Mouse (Mus musculus) Patski (cell line): ENCODE measurements at regions not wholly inside any gene's neighbourhood (a gene's known extent, or its start where the extent isn't known, plus 50 kb on each side); places are given as distances from the start of the nearest gene placed in this dataset.

Experiments used
- ATAC-seq: fragments of 100-300 bp; one replicate; pipeline ENCODE4 v1.8.0; 2021
- CTCF ChIA-PET: fragments of 350-600 bp; sonication (Branson Sonifier 250); formaldehyde crosslinking; loops from one replicate; lab custom pipeline; 2022; ENCODE audit warnings: inconsistent platforms; lab: Charles Lee
- POLR2A ChIA-PET: fragments of 350-600 bp; sonication (Branson Sonifier 250); formaldehyde crosslinking; loops from one replicate; lab custom pipeline; 2022; ENCODE audit warnings: antibody characterized with exemption, inconsistent platforms; lab: Charles Lee
- DNase-seq: peaks from one replicate; pipeline ENCODE4 v3.0.0-alpha.2; 2011; ENCODE audit warnings: low read depth, low spot score
- H3K27me3 ChIP-seq: fragments of 371-371 bp; one replicate; pipeline ENCODE4 v1.5.1; 2021
- CTCF ChIP-seq: fragments of 100-300 bp; IDR thresholded peaks from one replicate; pipeline ENCODE4 v1.5.1; 2021
- in situ Hi-C: fragments of 300-500 bp; cut with MboI; formaldehyde crosslinking; loops from 3 replicates; pipeline ENCODE4 v1.11.1; 2018; ENCODE audit warnings: low pct_unique_long_range_greater_than_20kb, mixed read lengths

- peaks cover 11% of the 10 kb centered on the region for H3K27me3 ChIP-seq
- ChIA-PET CTCF (no interaction called here), POLR2A (no interaction called here)
- TF ChIP-seq CTCF = no peak
- ATAC-seq (no peak), DNase-seq (no peak)
- in situ Hi-C loops = no loop called here
Observed at GRCm38 (mm10) chr12:16145621-16146020, 328.9 kb upstream of the Trib2 start.

GRCm38 (mm10) chr12:16141193-16141592 is 324.5 kb upstream of the Trib2 start:
- in situ Hi-C loops = no loop called here
- DNase-seq (no peak), ATAC-seq (no peak)
- POLR2A ChIA-PET = no interaction called here
- CTCF ChIA-PET = interaction anchor here (1.5 kb wide), 1 partner anchor 18 kb away, joined by 6 read pairs; no protein-coding TSS in a partner anchor
- peaks cover 11% of the 10 kb centered on the region for H3K27me3 ChIP-seq
- TF ChIP-seq CTCF = no peak

- ATAC-seq (no peak), DNase-seq (no peak)
- H3K27me3 ChIP-seq = peaks cover 11% of the 10 kb centered on the region
- ChIA-PET CTCF (interaction anchor here (1.5 to 2.3 kb wide), 2 partner anchors 10 to 17 kb away, joined by 5 to 6 read pairs; no protein-coding TSS in a partner anchor), POLR2A (no interaction called here)
- in situ Hi-C loops = no loop called here
- TF ChIP-seq CTCF = no peak
Observed at GRCm38 (mm10) chr12:16140511-16141110, 323.9 kb upstream of the Trib2 start.

- peaks cover 6% of the 10 kb centered on the region for H3K27me3 ChIP-seq
- no peak for DNase-seq
- POLR2A ChIA-PET = no interaction called here
- CTCF ChIA-PET = interaction anchor here (1.9 to 2.3 kb wide), 2 partner anchors 11 to 12 kb away, joined by 5 to 6 read pairs; no protein-coding TSS in a partner anchor
- no peak for TF ChIP-seq CTCF
- in situ Hi-C loops = no loop called here
- no peak for ATAC-seq
Observed at GRCm38 (mm10) chr12:16139152-16139551, 322.4 kb upstream of the Trib2 start.

GRCm38 (mm10) chr12:16137801-16138200 is 321.1 kb upstream of the Trib2 start:
- in situ Hi-C loops = no loop called here
- H3K27me3 ChIP-seq = no peaks in the 10 kb centered on the region
- ATAC-seq (no peak), DNase-seq (no peak)
- CTCF ChIA-PET = interaction anchor here (1.2 to 1.9 kb wide), 2 partner anchors 9 to 20 kb away, joined by 3 to 6 read pairs; no protein-coding TSS in a partner anchor
- TF ChIP-seq CTCF = no peak
- POLR2A ChIA-PET = no interaction called here

- ATAC-seq = no peak
- H3K27me3 ChIP-seq = no peaks in the 10 kb centered on the region
- no peak for TF ChIP-seq CTCF
- CTCF ChIA-PET = no interaction called here
- POLR2A ChIA-PET = no interaction called here
- no peak for DNase-seq
- in situ Hi-C loops = no loop called here
Observed at GRCm38 (mm10) chr12:16136214-16136671, 319.5 kb upstream of the Trib2 start.

GRCm38 (mm10) chr12:16135602-16136213 is 319.0 kb upstream of the Trib2 start:
- ATAC-seq = no peak
- ChIA-PET CTCF (no interaction called here), POLR2A (no interaction called here)
- no peaks in the 10 kb centered on the region for H3K27me3 ChIP-seq
- no peak for DNase-seq
- in situ Hi-C loops = no loop called here
- no peak for TF ChIP-seq CTCF

GRCm38 (mm10) chr12:16134446-16134845 is 317.7 kb upstream of the Trib2 start:
- no peaks in the 10 kb centered on the region for H3K27me3 ChIP-seq
- DNase-seq = no peak
- CTCF ChIA-PET = no interaction called here
- in situ Hi-C loops = no loop called here
- TF ChIP-seq CTCF = no peak
- POLR2A ChIA-PET = interaction anchor here (0.6 kb wide), 1 partner anchor 10 kb away, joined by 5 read pairs; no protein-coding TSS in a partner anchor
- ATAC-seq = no peak

GRCm38 (mm10) chr12:16133253-16133652 is 316.5 kb upstream of the Trib2 start:
- POLR2A ChIA-PET = no interaction called here
- no peak for DNase-seq
- CTCF ChIA-PET = interaction anchor here (2.0 kb wide), 1 partner anchor 17 kb away, joined by 7 read pairs; no protein-coding TSS in a partner anchor
- TF ChIP-seq CTCF = no peak
- no peak for ATAC-seq
- no peaks in the 10 kb centered on the region for H3K27me3 ChIP-seq
- in situ Hi-C loops = no loop called here

GRCm38 (mm10) chr12:16131740-16132077 is 315.0 kb upstream of the Trib2 start:
- in situ Hi-C loops = no loop called here
- DNase-seq (no peak), ATAC-seq (no peak)
- TF ChIP-seq CTCF = no peak
- POLR2A ChIA-PET = no interaction called here
- no peaks in the 10 kb centered on the region for H3K27me3 ChIP-seq
- CTCF ChIA-PET = interaction anchor here (1.4 to 2.0 kb wide), 2 partner anchors 12 to 16 kb away, joined by 4 to 7 read pairs; no protein-coding TSS in a partner anchor
